Mouse (Mus musculus) testis, postnatal 10 days (tissue): ENCODE data around the gene Gm8909.
"Not testable (repeated sequence)": the region's sequence is repeated elsewhere in the genome, so short reads cannot be mapped to it uniquely, and the experiment has no call there.

ENCODE experiments used
- DNase-seq: peaks from one replicate; pipeline ENCODE4 v3.0.0; 2021; ENCODE audit warnings: low spot score

The Gm8909 gene

DNA sequence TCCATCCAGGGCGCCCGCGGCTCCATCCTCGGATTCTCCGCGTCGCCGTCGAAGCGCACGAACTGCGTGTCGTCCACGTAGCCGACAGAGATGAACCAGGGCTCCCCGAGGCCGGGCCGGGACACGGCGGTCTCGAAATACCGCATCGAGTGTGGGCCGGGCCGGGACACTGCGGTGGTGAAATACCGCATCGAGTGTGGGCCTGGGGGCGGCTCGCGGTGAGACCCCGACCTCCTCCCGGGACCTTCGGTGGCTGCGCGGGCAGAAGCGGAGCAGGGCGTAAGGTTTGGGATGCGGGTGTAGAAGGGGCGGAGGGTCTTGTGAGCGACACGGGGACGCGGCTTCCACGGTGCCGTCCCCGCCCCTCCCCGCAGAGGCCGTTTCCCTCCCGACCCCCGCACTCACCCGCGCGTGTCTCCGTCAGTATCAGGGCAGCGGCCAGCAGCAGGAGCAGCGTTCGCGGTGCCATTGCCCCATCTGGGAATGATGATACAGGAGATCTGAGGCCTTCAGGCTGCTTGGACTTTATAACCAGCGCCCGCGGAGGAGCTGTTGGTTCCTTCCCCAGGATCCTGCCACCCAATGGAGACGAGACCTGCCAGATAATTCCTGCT is at the start of gene Gm8909:
Gene Gm8909 (minus strand): TSS at position 499 of the 614 bp plus-strand sequence.
- no peak for DNase-seq

DNA sequence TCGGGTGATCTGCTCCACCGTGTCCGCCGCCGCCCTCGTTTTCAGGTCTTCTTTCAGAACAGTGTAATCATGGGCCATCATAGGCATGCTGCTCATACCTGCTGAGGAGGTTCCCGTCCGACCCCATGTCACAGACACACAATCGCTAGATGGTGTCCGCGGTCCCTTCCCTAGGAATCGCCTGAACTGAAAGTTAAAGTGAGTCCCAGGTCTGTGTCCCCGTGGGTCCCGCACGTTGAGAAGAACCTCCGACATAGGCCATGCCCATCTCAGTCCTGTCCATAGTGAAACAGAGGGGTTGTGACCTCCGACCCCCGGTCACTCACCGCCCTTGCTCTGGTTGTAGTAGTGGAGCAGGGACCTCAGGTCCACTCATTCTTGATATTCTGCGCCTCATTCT is 47.2 kb upstream of the Gm8909 start:
- no peak for DNase-seq

DNA sequence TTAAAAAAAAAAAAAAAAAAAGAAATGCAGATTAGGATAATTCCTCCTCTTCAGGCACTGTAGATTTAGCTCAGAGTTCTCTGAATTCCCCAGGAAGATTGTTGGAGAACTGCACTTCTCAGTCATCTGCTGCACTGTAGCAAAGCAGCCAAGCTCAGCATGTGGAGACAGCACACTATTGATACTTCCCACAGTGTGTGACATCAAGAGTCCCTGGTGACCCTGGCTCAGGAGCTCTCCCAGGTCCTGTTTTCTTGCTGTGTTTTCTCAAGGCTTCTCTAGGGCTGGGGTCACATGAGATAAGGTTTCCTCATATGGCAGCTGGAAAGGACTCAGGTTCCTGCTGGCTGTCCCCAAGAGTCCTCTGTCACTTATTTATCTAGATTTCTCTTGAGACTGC is 38.5 kb upstream of the Gm8909 start:
- no peak for DNase-seq

DNA sequence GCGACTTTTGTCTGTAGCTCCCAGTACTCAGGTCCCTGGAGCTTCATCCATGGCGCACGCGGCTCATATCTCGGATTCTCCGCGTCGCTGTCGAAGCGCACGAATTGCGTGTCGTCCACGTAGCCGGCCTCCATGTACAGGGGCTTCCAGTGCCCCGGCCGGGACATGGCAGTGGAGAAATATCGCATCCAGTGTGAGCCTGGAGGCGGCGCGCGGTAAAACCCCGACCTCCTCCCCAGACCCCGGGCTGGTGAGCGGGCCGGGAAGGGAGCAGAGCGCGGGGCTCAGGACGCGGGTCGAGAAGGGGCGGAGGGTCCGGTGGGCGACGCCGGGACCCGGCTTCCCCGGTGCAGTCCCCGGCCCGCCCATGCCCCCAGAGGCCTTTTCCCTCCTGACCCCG is 37.5 kb upstream of the Gm8909 start:
- no peak for DNase-seq

DNA sequence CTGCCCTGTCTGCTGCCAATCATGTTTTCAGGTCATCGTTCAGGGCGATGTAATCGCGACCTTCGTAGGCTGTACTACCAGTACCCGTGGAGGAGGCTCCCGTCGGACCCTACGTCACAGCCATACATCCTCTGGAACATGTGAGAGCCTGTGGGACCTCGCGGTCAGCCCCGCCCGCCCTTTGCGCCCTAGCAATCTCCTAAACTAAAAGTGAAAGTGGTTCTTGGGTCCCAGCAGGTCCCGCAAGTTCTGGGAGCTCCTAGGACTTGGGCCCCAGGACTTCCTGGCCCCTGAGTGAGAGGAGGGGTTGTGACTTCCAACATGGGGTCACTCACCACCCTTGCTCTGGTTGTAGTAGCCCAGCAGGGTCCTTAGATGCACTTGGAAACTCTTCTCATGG is 37.1 kb upstream of the Gm8909 start:
- no peak for DNase-seq

DNA sequence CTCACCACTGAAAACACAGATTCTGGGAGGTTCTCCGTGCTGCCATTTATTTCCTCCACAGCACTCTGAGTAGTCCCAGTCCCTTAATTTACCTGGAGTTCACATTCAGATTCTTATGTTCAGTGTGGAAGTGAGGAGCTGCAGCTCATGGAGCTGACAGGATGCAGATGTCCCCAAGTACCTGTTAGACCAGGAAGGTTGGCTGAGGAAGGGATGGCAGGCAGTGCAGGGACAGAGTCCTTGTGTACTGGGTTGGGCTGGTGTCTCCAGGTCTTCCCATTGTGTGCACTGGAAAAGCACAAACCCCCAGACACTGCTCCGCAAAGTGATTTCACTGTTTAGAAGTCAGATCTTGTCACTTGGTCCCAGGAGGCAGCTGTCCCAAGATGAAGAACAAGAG is 33.5 kb upstream of the Gm8909 start:
- DNase-seq: no peak

DNA sequence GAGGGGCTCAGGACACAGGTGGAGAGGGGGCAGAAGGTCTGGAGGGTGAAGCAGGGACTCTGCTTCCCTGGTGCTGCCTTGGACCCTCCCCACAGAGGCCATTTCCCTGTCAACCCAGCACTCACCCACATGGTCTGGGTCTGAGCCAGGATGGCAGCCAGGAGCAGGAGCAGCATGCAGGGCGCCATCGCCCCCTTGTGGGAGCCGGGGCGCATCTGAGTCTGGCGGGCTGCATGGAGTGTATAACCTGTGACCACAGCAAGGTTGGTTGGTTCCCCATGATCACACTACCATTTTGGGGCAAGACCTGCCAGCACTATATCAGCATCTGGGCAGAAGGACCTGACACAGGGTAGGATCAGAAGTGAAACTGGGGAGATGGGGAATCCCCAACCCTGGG is 30.0 kb upstream of the Gm8909 start:
- DNase-seq: no peak

DNA sequence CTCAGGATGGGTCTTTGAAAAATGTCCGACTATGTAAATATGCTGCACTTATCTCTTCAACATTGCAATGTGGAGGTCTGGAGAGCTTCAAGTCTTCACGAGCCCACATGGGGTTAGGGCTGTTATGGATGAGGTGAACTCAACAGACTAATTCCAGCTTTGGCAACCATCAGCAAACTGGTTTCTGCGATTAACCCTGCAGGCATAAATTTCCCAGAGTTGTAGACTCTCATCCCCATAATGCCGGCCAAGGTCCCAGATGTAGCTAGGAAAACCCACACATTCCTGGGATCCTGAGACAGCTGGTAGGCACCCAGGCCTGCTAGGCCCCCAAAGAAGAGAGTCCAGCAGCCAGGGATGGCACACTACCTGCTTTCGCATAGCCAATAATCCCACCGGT is 26.1 kb upstream of the Gm8909 start:
- DNase-seq: no peak

DNA sequence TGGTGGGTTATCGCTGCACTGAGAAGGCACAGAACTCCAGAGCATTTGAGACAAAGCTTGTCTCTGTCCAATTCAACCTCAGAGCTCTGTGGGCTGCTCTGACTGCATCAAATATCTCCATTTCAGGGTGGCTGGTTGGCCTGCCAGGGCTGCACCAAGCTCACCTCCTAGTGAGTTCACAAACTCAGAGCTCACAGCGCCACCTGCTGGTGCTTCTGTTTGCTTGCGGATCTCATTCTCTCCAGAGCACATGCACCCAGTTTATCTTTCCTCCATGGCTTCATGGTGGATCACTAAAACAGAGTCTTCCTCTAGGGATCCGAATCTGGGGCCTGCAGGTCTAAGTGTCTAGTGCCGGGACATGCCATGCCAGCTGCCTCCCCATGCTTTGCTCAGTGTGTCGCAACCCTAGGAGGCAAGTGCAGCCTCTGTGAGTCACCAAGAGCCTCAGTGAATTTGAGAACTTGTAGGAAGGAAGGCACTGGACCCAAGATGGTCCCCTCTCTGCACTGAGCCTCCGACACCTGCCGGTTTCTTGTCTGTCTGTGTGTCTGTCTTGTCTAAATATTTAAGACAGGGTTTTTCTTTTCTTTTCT is 25.3 kb upstream of the Gm8909 start:
- peak; percentile 81 for DNase-seq

DNA sequence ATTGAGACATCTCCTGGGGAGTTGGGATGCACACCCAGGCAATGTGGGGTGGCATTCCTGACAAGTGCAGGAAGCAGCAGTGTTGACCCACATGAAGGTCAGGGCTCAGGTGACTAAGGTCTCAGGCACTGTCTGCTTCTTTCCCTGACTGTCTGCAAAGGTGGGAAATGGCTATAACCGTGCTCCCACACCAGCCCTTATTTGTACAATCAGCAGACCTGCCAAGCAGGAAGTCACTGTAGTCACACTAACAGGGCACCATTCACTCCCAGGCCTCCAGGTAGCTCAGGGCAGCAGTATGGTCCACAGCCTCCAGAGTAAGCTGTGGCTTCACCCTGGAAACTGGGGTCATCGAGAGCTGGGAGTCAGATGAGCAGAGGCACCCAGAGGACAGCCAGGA is 24.0 kb upstream of the Gm8909 start:
- DNase-seq: no peak

DNA sequence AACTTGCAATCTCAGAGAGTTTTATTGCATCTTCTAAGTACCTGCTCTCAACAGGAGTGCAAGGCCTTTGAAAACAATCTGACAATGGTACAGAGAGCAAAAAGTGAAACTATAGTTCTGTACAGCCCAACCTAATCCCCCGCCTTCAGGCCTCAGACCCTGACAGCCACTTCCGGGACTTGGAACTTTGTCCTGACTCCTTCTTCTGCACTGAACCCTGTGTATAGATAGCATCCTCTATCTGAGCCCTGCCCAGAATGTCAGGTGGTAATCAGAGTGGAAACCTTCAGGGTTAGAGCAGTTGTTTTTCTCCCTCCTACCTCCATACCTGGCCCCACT is 21.8 kb upstream of the Gm8909 start, which contains the start of gene H2-T3:
Gene H2-T3 (minus strand): TSS at position 119 of the 339 bp plus-strand sequence.
- DNase-seq: no peak

DNA sequence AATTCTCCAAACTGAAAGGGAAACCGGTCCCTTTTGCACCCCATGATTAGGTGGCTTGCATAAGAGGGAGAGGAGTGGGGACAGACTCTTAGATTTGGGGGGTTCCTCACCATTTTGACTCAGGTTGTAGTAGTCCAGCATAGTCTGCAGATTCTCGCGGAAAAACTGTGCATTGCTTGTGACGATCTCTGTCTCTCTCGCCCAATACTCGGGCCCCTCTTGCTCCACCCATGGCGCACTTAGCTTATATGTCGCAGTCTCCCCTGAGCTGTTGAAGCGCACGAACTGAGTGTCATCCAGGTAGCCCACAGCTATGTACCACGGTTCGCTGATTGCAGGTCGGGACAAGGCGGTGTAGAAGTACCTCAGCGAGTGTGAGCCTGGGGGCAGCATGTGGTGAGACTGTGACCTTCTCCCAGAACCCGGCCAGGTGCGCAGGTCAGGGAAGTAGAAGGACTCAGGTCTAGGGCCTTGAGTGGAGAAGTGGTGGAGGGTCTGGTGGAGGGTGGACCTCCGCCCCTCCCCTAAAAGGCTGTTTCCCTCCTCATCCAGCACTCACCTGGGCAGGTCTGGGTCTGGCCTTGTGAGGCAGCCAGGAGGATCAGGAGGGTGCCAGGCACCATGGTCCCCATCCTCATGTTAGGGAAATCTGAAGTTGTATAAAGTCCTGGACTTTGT is 21.3 kb upstream of the Gm8909 start:
- DNase-seq: no peak

DNA sequence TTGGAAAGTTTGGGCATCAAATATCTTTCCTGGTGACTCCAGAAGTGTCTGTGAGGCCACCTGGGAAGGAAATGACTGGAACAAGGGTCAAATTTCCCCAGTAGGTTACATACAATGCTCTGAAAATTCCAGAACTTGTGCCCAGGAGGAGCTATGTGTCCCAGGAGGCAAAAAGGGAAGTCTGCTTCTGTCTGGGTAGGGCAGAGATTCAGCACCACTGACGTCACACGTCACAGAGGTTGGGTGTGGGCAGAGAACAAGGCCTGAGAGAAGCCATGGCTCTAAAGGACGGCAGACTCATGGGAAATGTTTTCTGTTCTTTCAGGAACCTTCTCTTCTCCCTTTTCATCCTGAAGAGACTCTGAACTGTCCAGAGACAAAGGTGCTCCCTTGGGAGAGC is 19.2 kb upstream of the Gm8909 start:
- no peak for DNase-seq

DNA sequence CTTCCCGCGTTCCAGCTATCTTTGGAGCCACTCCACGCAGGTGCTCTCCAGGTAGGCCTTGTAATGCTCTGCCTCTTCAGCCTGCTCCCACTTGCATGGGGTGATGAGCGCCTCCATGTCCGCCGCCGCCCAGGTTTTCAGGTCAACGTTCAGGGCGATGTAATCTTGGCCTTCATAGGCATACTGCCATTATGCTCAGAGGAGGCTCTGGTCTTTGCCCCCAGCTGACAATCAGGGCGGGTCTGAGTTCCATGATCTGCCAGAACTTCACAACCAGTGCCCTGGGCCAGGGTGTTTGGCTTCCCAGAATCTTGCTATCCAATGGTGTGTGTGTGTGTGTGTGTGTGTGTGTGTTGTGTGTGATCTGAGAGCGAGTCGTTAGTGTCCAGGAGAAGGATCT is 13.9 kb upstream of the Gm8909 start:
- DNase-seq: no peak

DNA sequence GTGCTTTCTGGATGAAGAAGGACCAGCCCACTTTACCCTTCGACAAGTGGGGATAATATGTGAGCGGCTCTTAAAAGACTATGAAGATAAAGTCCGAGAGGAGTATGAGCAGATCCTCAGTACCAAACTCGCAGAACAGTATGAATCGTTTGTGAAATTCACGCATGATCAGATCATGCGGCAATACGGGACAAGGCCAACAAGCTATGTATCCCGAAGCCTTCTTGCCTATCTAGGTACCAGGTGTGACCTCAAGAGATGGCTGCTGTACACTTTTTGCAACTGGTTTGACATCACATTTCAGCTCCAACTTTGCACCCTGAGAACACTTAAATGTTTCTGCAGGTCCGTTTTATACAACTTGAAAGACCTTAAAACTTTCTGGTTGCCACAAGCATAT is 11.1 kb upstream of the Gm8909 start:
- DNase-seq: not testable (repeated sequence)

DNA sequence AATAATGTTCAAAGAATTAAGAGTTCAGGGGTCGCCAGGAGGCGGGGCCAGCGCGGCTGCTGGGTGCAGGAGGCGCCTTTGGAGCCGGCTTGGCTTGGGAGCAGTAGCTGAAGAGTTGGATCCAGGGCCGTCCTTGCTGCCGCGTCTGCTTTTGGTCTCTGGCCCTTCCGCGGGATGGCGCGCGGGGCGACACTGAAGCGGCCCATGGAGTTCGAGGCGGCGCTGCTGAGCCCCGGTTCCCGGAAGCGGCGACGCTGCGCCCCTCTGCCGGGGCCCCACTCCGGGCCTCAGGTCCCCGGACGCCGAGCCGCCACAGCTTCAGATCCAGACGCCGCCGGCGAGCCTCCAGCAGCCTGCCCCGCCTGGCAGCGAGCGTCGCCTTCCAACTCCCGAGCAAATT is 10.6 kb upstream of the Gm8909 start:
- not testable (repeated sequence) for DNase-seq

DNA sequence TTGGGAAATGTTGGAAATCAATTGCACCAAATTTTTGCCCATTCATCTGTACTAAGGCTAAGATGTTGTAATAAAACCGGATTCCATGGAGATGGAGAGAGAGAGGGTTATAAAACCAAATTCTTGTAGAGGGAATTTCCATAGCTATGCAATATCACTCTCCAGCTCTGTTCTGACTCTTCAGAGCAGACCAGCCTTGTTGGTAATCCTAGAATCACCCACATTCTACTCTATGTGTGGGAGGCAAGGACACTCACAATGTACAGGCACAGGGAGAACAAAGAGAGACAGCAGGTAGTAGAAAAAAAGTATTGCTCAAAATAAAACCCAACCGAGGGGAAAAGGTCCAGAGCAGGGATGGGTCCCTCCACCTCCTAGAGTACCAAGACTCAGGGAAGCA is 7.8 kb upstream of the Gm8909 start:
- not testable (repeated sequence) for DNase-seq

DNA sequence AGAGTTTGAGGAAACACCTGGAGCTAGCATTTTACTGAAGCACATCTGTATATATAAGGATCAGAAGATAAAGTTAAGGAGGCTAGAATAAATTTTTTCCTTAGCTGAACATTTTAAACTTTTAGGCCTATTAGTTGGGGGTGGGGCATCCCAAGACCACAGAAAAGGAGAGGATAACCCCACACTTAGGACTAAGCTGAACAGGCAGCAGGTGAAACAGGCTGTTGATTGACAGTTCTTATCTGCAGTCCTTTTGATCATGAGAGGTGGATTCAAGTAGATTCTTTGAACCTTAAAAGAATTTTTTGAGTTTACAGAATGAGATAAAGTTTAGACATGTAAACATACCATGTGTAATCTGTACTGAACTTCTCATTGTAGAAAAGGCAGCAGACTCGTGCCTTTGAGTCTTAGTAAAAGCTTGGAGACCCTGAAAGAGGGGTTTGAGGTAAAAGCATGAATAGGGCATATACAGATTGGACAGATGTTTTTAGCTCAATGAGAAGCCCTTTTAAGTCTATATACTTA is 2.0 kb upstream of the Gm8909 start:
- no peak for DNase-seq

DNA sequence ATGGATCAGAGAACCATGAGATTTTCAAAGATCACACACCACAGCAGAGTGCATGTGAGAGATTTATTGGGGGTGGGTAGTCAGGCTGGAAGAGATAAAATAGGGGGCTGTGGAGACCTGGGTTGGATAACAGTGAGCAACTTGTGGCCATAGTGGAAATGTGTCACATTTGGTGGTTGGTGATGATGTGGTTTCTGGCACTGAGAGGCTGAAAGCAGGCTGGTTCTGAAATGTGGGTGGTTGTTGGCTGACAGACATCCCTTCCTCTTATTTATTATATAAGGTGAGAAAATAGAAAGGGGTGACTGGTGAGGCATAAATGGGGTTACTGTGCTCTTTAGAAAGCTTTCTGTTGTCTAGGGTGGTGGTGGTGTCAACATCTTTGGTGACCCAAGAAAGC is 1.4 kb upstream of the Gm8909 start:
- DNase-seq: no peak

DNA sequence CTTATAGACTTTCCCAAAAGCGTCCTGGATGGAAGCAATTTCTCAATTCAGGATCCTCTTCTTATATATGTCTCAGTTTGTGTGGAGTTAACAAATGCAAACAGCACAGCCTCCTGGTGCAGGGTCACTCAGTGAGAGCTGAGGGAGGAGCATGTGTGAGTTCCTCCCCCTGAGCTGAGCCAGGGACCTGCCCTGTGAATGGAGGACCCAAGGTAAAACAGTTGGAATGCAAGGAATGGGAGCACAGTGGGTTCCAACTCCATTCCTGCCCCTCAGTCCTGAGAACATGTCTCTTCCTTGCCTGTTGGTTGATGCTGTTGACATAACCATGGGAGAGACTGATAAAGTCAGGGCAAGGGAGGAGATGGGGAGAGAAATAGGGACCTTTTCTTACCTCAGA is 757 bp upstream of the Gm8909 start:
- DNase-seq: not testable (repeated sequence)

DNA sequence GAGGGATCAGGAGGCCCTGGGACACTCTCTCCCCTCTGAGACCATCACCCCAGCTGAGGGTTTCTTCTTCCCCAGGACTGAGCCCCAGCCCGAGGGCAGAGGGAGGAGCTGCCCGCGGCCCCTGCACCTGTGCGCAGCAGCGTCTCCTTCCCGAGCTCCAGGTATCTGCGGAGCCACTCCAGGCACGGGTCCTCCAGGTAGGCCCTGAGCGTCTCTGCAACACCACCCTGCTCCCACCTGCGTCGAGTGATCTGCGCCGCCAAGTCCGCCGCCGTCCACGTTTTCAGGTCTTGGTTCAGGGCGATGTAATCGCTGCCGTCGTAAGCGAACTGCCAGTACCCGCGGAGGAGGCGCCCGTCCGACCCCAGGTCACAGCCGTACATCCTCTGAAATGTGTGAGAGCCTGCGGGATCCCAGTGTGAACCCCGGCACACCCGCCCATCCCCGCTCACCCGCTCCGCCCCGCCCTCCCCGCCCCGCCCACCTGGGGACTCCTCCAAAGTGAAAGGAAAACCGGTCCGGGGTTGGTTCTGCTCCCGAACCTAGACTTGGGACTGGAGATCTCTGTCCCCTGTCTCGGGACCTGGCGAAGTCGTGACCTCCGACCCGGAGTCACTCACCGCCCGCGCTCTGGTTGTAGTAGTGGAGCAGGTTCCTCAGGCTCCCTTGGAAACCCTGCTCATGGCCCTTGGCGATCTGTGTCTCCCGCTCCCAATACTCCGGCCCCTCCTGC is 865 bp downstream of the Gm8909 start:
- DNase-seq: no peak

DNA sequence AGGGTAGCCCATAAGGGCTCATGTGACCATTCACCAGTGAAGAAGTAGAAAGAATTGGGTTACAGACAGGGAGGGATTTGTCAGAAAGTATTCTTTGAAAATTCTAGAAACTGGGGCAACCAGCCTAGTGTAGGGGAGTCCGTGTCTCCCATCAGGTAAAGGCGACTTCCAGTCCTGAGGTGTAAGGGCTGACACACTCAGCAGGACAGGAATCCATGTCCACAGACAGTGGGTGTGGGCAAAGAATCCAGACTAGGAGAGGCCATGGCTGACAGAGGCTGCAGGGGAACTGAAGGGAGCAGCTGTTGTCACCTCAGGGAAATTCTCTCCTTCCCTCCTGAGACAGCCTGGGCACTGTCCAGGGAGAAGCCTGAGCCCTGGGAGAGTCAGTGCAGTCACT is 1.4 kb downstream of the Gm8909 start:
- DNase-seq: not testable (repeated sequence)
